Mouse (Mus musculus) heart, adult 2 months (tissue): Measurements from ENCODE around the gene Irak4.

Source experiments
- CTCF ChIP-seq: fragments of 200-600 bp; IDR thresholded peaks from 2 replicates; pipeline ENCODE4 v1.8.1; 2022; ENCODE audit warnings: antibody characterized with exemption, mild to moderate bottlenecking, moderate library complexity
- EP300 ChIP-seq: fragments of 200-500 bp; IDR thresholded peaks from 2 replicates; pipeline ENCODE4 v1.6.1; 2011; ENCODE audit warnings: low read depth, low read length, control low read depth; ENCODE audit not compliant: insufficient read depth
- POLR2A ChIP-seq: fragments of 200-500 bp; IDR thresholded peaks from 2 replicates; pipeline ENCODE4 v1.6.1; 2011; ENCODE audit warnings: mild to moderate bottlenecking, low read depth, low read length, control low read depth; ENCODE audit not compliant: insufficient read depth

DNA sequence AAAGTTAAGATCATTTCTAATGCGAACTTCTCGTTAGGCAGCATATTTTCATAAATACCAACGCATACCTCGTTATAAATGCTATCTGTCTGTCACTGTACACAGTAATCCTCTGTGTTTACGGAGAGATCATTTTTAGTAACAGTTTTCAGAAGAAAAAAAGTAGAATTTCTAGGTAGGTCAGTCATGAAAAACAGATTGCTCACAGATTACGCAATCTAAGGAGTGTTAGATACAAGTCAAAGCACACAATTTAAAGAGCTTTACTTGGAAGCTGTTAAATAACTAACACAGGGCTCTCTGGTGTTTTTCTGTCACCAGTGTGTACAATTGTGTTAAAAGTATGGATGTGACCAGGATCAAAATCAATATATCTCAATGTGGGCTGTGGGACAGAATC, 10.5 kb upstream of the Irak4 start:
- TF ChIP-seq CTCF (no peak), POLR2A (no peak), EP300 (no peak)
